Mouse (Mus musculus): Measurements from ENCODE around the gene Gpr108. TPM values are rescaled to one million over a fixed set of nuclear protein-coding genes. Genes with fewer than 3 reads are reported as not detected.

Gpr108 gene
- polyA plus RNA-seq, 1 experiment from 2014 or later, result 44.2 TPM

DNA sequence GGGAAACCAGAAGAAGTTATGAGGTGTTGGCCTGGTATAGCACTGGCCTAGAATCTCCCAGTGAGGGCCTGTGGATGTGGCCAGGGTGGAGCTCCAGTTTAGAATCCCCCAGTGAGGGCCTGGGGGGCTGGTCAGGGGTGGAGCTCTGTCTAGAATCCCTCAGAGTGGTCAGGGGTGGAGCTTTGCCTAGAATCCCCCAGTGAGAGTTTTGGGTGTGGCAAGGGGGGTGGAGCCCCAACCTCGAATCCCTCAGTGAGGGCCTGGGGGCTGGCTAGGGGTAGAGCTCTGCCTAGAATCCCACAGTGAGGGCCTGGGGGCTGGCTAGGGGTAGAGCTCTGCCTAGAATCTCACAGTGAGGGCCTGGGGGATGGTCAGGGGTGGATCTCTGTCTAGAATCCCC, 13.6 kb upstream of the Gpr108 start:
- Histone ChIP-seq H3K36me3 (ENCODE audit: control insufficient read depth, insufficient read depth, low read length) (peaks cover 31% of the 10 kb centered on the region), H3K4me1 (replicated peaks; ENCODE audit: control insufficient read depth, insufficient read depth, low read length) (peaks cover 5% of the 10 kb centered on the region; the same call in 1 of the 2 replicates), H3K4me2 (ENCODE audit: low read depth, low read length) (no peak overlapping the region), H3K9me3 (ENCODE audit: control insufficient read depth, low read length) (no peaks in the 10 kb centered on the region), H3K27me3 (ENCODE audit: control insufficient read depth, insufficient read depth, low read depth, low read length) (no peaks in the 10 kb centered on the region), H3K4me3 (ENCODE audit: low read length) (no peak overlapping the region), H3K9ac (ENCODE audit: low read length) (no peak overlapping the region), H3K27ac (ENCODE audit: low read length) (no peak overlapping the region)
- 33% methylated on average over 1 of the region's 1 CpGs for WGBS
- ATAC-seq (ENCODE audit: low read depth), result no peak

DNA sequence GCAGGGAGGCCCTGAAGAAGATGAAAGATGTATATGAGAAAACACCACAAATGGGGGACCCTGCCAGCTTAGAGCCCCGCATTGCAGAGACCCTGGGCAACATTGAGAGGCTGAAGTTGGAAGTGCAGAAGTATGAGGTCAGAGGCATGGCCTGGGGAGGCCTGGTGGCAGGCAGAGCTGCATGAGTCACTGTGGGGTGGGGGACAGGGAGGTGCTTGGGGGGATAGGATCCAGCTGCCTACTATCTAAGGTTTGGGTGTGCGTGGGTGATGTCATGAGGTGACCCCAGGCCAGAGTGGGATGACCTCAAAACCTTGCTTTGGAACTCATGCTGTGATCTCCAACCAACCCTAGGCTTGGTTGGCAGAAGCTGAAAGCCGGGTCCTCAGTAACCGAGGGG, 13.0 kb upstream of the Gpr108 start:
- H3K27ac ChIP-seq (ENCODE audit: low read length), result no peak overlapping the region
- no peaks in the 10 kb centered on the region for H3K27me3 ChIP-seq (ENCODE audit: control insufficient read depth, insufficient read depth, low read depth, low read length)
- no peak for ATAC-seq (ENCODE audit: low read depth)
- H3K4me2 ChIP-seq (ENCODE audit: low read depth, low read length), result no peak overlapping the region
- H3K36me3 ChIP-seq (ENCODE audit: control insufficient read depth, insufficient read depth, low read length), result peaks cover 32% of the 10 kb centered on the region
- 90% methylated on average over 4 of the region's 4 CpGs for WGBS
- H3K9ac ChIP-seq (ENCODE audit: low read length), result no peak overlapping the region
- no peak overlapping the region for H3K4me3 ChIP-seq (ENCODE audit: low read length)
- H3K9me3 ChIP-seq (ENCODE audit: control insufficient read depth, low read length), result no peaks in the 10 kb centered on the region
- peaks cover 5% of the 10 kb centered on the region; the same call in 1 of the 2 replicates for H3K4me1 ChIP-seq (replicated peaks; ENCODE audit: control insufficient read depth, insufficient read depth, low read length)

GRCm38 (mm10) chr17:57260351-57260750, 12.1 kb upstream of the Gpr108 start:
- no peaks in the 10 kb centered on the region for H3K27me3 ChIP-seq (ENCODE audit: control insufficient read depth, insufficient read depth, low read depth, low read length)
- ATAC-seq (ENCODE audit: low read depth), result no peak
- H3K4me3 ChIP-seq (ENCODE audit: low read length), result no peak overlapping the region
- H3K27ac ChIP-seq (ENCODE audit: low read length), result no peak overlapping the region
- peaks cover 2% of the 10 kb centered on the region; the same call in 1 of the 2 replicates for H3K4me1 ChIP-seq (replicated peaks; ENCODE audit: control insufficient read depth, insufficient read depth, low read length)
- no peaks in the 10 kb centered on the region for H3K9me3 ChIP-seq (ENCODE audit: control insufficient read depth, low read length)
- WGBS, result 78% methylated on average over 9 of the region's 9 CpGs
- H3K36me3 ChIP-seq (ENCODE audit: control insufficient read depth, insufficient read depth, low read length), result peaks cover 40% of the 10 kb centered on the region
- H3K9ac ChIP-seq (ENCODE audit: low read length), result no peak overlapping the region
- no peak overlapping the region for H3K4me2 ChIP-seq (ENCODE audit: low read depth, low read length)

GRCm38 (mm10) chr17:57259742-57260141, 11.5 kb upstream of the Gpr108 start:
- WGBS, result 88% methylated on average over 8 of the region's 8 CpGs

DNA sequence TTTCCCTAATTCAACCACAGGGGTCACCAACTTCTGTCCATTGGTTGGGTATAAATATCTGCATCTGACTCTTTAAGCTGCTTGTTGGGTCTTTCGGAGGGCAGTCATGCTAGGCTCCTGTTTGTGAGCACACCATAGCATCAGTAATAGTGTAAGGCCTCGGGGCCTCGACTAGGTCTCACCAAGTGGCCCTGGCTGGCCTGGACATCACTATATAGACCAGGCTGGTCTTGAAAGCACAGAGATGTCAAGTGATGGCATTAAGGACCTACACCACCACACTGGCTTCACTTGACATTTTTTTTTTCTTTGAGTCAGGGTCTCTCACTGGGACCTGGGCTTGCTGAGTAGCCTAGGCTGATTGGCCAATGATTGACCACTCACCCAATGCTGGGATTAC, 9.9 kb upstream of the Gpr108 start:
- Histone ChIP-seq H3K9me3 (ENCODE audit: control insufficient read depth, low read length) (no peaks in the 10 kb centered on the region), H3K27me3 (ENCODE audit: control insufficient read depth, insufficient read depth, low read depth, low read length) (no peaks in the 10 kb centered on the region), H3K9ac (ENCODE audit: low read length) (no peak overlapping the region), H3K27ac (ENCODE audit: low read length) (no peak overlapping the region), H3K4me3 (ENCODE audit: low read length) (no peak overlapping the region), H3K36me3 (ENCODE audit: control insufficient read depth, insufficient read depth, low read length) (peaks cover 53% of the 10 kb centered on the region), H3K4me2 (ENCODE audit: low read depth, low read length) (no peak overlapping the region), H3K4me1 (replicated peaks; ENCODE audit: control insufficient read depth, insufficient read depth, low read length) (no peaks in the 10 kb centered on the region)
- ATAC-seq (ENCODE audit: low read depth), result no peak
- 91% methylated on average over 3 of the region's 3 CpGs for WGBS

More at GRCm38 (mm10) chr17:57259742-57260141, 11.5 kb upstream of the Gpr108 start:
- Histone ChIP-seq H3K4me1 (replicated peaks; ENCODE audit: control insufficient read depth, insufficient read depth, low read length) (peaks cover under 1% of the 10 kb centered on the region; the same call in 1 of the 2 replicates), H3K4me3 (ENCODE audit: low read length) (no peak overlapping the region), H3K36me3 (ENCODE audit: control insufficient read depth, insufficient read depth, low read length) (peaks cover 46% of the 10 kb centered on the region), H3K9me3 (ENCODE audit: control insufficient read depth, low read length) (no peaks in the 10 kb centered on the region), H3K27ac (ENCODE audit: low read length) (no peak overlapping the region), H3K9ac (ENCODE audit: low read length) (no peak overlapping the region), H3K4me2 (ENCODE audit: low read depth, low read length) (no peak overlapping the region), H3K27me3 (ENCODE audit: control insufficient read depth, insufficient read depth, low read depth, low read length) (no peaks in the 10 kb centered on the region)
- no peak for ATAC-seq (ENCODE audit: low read depth)

DNA sequence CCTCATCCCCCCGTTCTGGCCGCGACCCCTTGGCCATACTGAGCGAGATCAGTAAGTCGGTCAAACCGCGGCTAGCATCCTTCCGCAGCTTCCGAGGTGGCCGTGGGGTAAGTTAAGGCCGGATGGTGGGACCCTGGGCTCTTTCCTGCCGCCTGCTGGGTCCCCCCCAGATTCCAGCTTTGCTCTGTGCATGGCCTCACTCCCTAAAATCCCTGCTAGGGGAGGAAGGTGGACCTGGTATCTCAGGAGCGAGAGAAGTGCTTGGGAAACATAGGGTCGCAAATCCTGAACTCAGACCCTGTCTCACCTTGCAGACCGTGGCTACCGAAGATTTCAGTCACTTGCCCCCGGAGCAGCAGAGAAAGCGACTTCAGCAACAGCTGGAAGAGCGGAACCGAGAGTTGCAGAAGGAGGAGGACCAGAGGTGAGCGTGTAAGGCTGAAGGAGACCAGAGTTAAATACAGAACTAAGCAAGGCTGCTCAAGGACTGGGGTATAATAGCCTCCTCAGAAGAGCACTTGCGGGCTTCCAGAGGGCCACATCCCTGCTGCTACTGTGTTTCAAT, 8.8 kb upstream of the Gpr108 start:
- Histone ChIP-seq H3K27ac (ENCODE audit: low read length) (no peak overlapping the region), H3K27me3 (ENCODE audit: control insufficient read depth, insufficient read depth, low read depth, low read length) (no peaks in the 10 kb centered on the region), H3K9ac (ENCODE audit: low read length) (no peak overlapping the region), H3K9me3 (ENCODE audit: control insufficient read depth, low read length) (no peaks in the 10 kb centered on the region), H3K36me3 (ENCODE audit: control insufficient read depth, insufficient read depth, low read length) (peaks cover 47% of the 10 kb centered on the region), H3K4me1 (replicated peaks; ENCODE audit: control insufficient read depth, insufficient read depth, low read length) (no peaks in the 10 kb centered on the region), H3K4me3 (ENCODE audit: low read length) (no peak overlapping the region), H3K4me2 (ENCODE audit: low read depth, low read length) (no peak overlapping the region)
- no peak for ATAC-seq (ENCODE audit: low read depth)
- 94% methylated on average over 22 of the region's 22 CpGs for WGBS

- H3K36me3 ChIP-seq (ENCODE audit: control insufficient read depth, insufficient read depth, low read length), result peaks cover 39% of the 10 kb centered on the region
- ATAC-seq (ENCODE audit: low read depth), result no peak
- H3K4me2 ChIP-seq (ENCODE audit: low read depth, low read length), result no peak overlapping the region
- no peaks in the 10 kb centered on the region for H3K27me3 ChIP-seq (ENCODE audit: control insufficient read depth, insufficient read depth, low read depth, low read length)
- H3K9ac ChIP-seq (ENCODE audit: low read length), result no peak overlapping the region
- H3K4me1 ChIP-seq (replicated peaks; ENCODE audit: control insufficient read depth, insufficient read depth, low read length), result peaks cover 6% of the 10 kb centered on the region; the same call in 1 of the 2 replicates
- no peak overlapping the region for H3K27ac ChIP-seq (ENCODE audit: low read length)
- H3K9me3 ChIP-seq (ENCODE audit: control insufficient read depth, low read length), result no peaks in the 10 kb centered on the region
- WGBS, result 76% methylated on average over 14 of the region's 14 CpGs
- no peak overlapping the region for H3K4me3 ChIP-seq (ENCODE audit: low read length)
These were observed 7.1 kb upstream of the Gpr108 start for GRCm38 (mm10) chr17:57255354-57255753.

GRCm38 (mm10) chr17:57253306-57253705, 5.1 kb upstream of the Gpr108 start:
- Histone ChIP-seq H3K4me2 (ENCODE audit: low read depth, low read length) (no peak overlapping the region), H3K4me1 (replicated peaks; ENCODE audit: control insufficient read depth, insufficient read depth, low read length) (peaks cover 13% of the 10 kb centered on the region), H3K36me3 (ENCODE audit: control insufficient read depth, insufficient read depth, low read length) (peaks cover 34% of the 10 kb centered on the region), H3K9me3 (ENCODE audit: control insufficient read depth, low read length) (no peaks in the 10 kb centered on the region), H3K27ac (ENCODE audit: low read length) (no peak overlapping the region), H3K9ac (ENCODE audit: low read length) (no peak overlapping the region), H3K4me3 (ENCODE audit: low read length) (no peak overlapping the region), H3K27me3 (ENCODE audit: control insufficient read depth, insufficient read depth, low read depth, low read length) (no peaks in the 10 kb centered on the region)
- no peak for ATAC-seq (ENCODE audit: low read depth)
- WGBS, result 40% methylated on average over 6 of the region's 6 CpGs

- WGBS, result 88% methylated on average over 3 of the region's 3 CpGs
These were observed 3.2 kb upstream of the Gpr108 start for GRCm38 (mm10) chr17:57251431-57251830.

More at GRCm38 (mm10) chr17:57251431-57251830, 3.2 kb upstream of the Gpr108 start:
- H3K4me3 ChIP-seq (ENCODE audit: low read length), result no peak overlapping the region
- H3K27me3 ChIP-seq (ENCODE audit: control insufficient read depth, insufficient read depth, low read depth, low read length), result no peaks in the 10 kb centered on the region
- H3K9me3 ChIP-seq (ENCODE audit: control insufficient read depth, low read length), result no peaks in the 10 kb centered on the region
- no peak for ATAC-seq (ENCODE audit: low read depth)
- H3K27ac ChIP-seq (ENCODE audit: low read length), result no peak overlapping the region
- H3K9ac ChIP-seq (ENCODE audit: low read length), result no peak overlapping the region
- no peak overlapping the region for H3K4me2 ChIP-seq (ENCODE audit: low read depth, low read length)
- H3K36me3 ChIP-seq (ENCODE audit: control insufficient read depth, insufficient read depth, low read length), result peaks cover 25% of the 10 kb centered on the region
- H3K4me1 ChIP-seq (replicated peaks; ENCODE audit: control insufficient read depth, insufficient read depth, low read length), result peaks cover 16% of the 10 kb centered on the region
